Mouse (Mus musculus): ENCODE data around the gene Fbf1. TPM values are rescaled to one million over a fixed set of nuclear protein-coding genes. Genes with fewer than 3 reads are reported as not detected.

Fbf1 gene
- polyA plus RNA-seq, 1 experiment from 2014 or later = 3.7 TPM

GRCm38 (mm10) chr11:116106963-116107776 is 60.8 kb downstream of the Fbf1 start:
- H3K27ac ChIP-seq (ENCODE audit: low read depth, low read length) = no peak overlapping the region
- TF ChIP-seq CTCF (IDR thresholded peaks at IDR 0.05; ENCODE audit: low read depth) = peak; percentile 44
- H3K9me3 ChIP-seq (ENCODE audit: control insufficient read depth) = no peaks in the 10 kb centered on the region
- WGBS = 54% methylated on average over 14 of the region's 14 CpGs
- H3K9ac ChIP-seq (ENCODE audit: low read depth, low read length) = no peak overlapping the region
- no peak for ATAC-seq
- peak overlapping the region; percentile 75 for H3K4me2 ChIP-seq (replicated peaks; ENCODE audit: low read depth)
- H3K4me1 ChIP-seq (replicated peaks; ENCODE audit: control insufficient read depth, insufficient read depth, low read length) = peaks cover 22% of the 10 kb centered on the region
- peak overlapping the region; percentile 59 for H3K4me3 ChIP-seq (ENCODE audit: low read depth, low read length)
- peaks cover 28% of the 10 kb centered on the region for H3K27me3 ChIP-seq (replicated peaks; ENCODE audit: control insufficient read depth, insufficient read depth, low read length)
- H3K36me3 ChIP-seq (ENCODE audit: control insufficient read depth, insufficient read depth) = no peaks in the 10 kb centered on the region

- no peak overlapping the region for H3K27ac ChIP-seq (ENCODE audit: low read depth, low read length)
- H3K4me1 ChIP-seq (replicated peaks; ENCODE audit: control insufficient read depth, insufficient read depth, low read length) = peaks cover 29% of the 10 kb centered on the region
- 37% methylated on average over 32 of the region's 32 CpGs for WGBS
- H3K9ac ChIP-seq (ENCODE audit: low read depth, low read length) = no peak overlapping the region
- H3K36me3 ChIP-seq (ENCODE audit: control insufficient read depth, insufficient read depth) = no peaks in the 10 kb centered on the region
- H3K9me3 ChIP-seq (ENCODE audit: control insufficient read depth) = no peaks in the 10 kb centered on the region
- H3K27me3 ChIP-seq (replicated peaks; ENCODE audit: control insufficient read depth, insufficient read depth, low read length) = peaks cover 28% of the 10 kb centered on the region
- no peak for TF ChIP-seq CTCF (IDR thresholded peaks at IDR 0.05; ENCODE audit: low read depth)
- H3K4me2 ChIP-seq (replicated peaks; ENCODE audit: low read depth) = peak overlapping the region; percentile 75
- no peak overlapping the region for H3K4me3 ChIP-seq (ENCODE audit: low read depth, low read length)
- ATAC-seq = no peak
These were observed 61.6 kb downstream of the Fbf1 start for GRCm38 (mm10) chr11:116106154-116106962.

- no peak overlapping the region for H3K27ac ChIP-seq (ENCODE audit: low read depth, low read length)
- 96% methylated on average over 2 of the region's 2 CpGs for WGBS
These were observed 62.9 kb downstream of the Fbf1 start for GRCm38 (mm10) chr11:116105065-116105464.

GRCm38 (mm10) chr11:116104006-116104646 is 63.8 kb downstream of the Fbf1 start:
- no peak for TF ChIP-seq CTCF (IDR thresholded peaks at IDR 0.05; ENCODE audit: low read depth)
- 32% methylated on average over 14 of the region's 14 CpGs for WGBS
- Histone ChIP-seq H3K27ac (ENCODE audit: low read depth, low read length) (peak overlapping the region; percentile 50), H3K36me3 (ENCODE audit: control insufficient read depth, insufficient read depth) (no peaks in the 10 kb centered on the region), H3K9me3 (ENCODE audit: control insufficient read depth) (no peaks in the 10 kb centered on the region), H3K4me1 (replicated peaks; ENCODE audit: control insufficient read depth, insufficient read depth, low read length) (peaks cover 35% of the 10 kb centered on the region), H3K27me3 (replicated peaks; ENCODE audit: control insufficient read depth, insufficient read depth, low read length) (peaks cover 16% of the 10 kb centered on the region), H3K4me3 (ENCODE audit: low read depth, low read length) (no peak overlapping the region), H3K9ac (ENCODE audit: low read depth, low read length) (no peak overlapping the region), H3K4me2 (replicated peaks; ENCODE audit: low read depth) (no peak overlapping the region)
- ATAC-seq = peak; percentile 52

More at GRCm38 (mm10) chr11:116105065-116105464, 62.9 kb downstream of the Fbf1 start:
- Histone ChIP-seq H3K4me3 (ENCODE audit: low read depth, low read length) (no peak overlapping the region), H3K36me3 (ENCODE audit: control insufficient read depth, insufficient read depth) (no peaks in the 10 kb centered on the region), H3K4me2 (replicated peaks; ENCODE audit: low read depth) (no peak overlapping the region), H3K9me3 (ENCODE audit: control insufficient read depth) (no peaks in the 10 kb centered on the region), H3K9ac (ENCODE audit: low read depth, low read length) (no peak overlapping the region), H3K27me3 (replicated peaks; ENCODE audit: control insufficient read depth, insufficient read depth, low read length) (peaks cover 24% of the 10 kb centered on the region), H3K4me1 (replicated peaks; ENCODE audit: control insufficient read depth, insufficient read depth, low read length) (peaks cover 37% of the 10 kb centered on the region)
- no peak for TF ChIP-seq CTCF (IDR thresholded peaks at IDR 0.05; ENCODE audit: low read depth)
- no peak for ATAC-seq

GRCm38 (mm10) chr11:116103572-116103971 is 64.4 kb downstream of the Fbf1 start:
- Histone ChIP-seq H3K4me3 (ENCODE audit: low read depth, low read length) (no peak overlapping the region), H3K9ac (ENCODE audit: low read depth, low read length) (no peak overlapping the region), H3K4me2 (replicated peaks; ENCODE audit: low read depth) (no peak overlapping the region), H3K4me1 (replicated peaks; ENCODE audit: control insufficient read depth, insufficient read depth, low read length) (peaks cover 39% of the 10 kb centered on the region), H3K27me3 (replicated peaks; ENCODE audit: control insufficient read depth, insufficient read depth, low read length) (peaks cover 14% of the 10 kb centered on the region), H3K9me3 (ENCODE audit: control insufficient read depth) (no peaks in the 10 kb centered on the region), H3K36me3 (ENCODE audit: control insufficient read depth, insufficient read depth) (no peaks in the 10 kb centered on the region), H3K27ac (ENCODE audit: low read depth, low read length) (peak overlapping the region; percentile 50; the same call in 1 of the 2 replicates)
- ATAC-seq = no peak
- 67% methylated on average over 11 of the region's 12 CpGs for WGBS
- no peak for TF ChIP-seq CTCF (IDR thresholded peaks at IDR 0.05; ENCODE audit: low read depth)

GRCm38 (mm10) chr11:116102472-116102871 is 65.5 kb downstream of the Fbf1 start:
- H3K36me3 ChIP-seq (ENCODE audit: control insufficient read depth, insufficient read depth) = no peaks in the 10 kb centered on the region
- peak overlapping the region; percentile 38 for H3K4me2 ChIP-seq (replicated peaks; ENCODE audit: low read depth)
- no peak for ATAC-seq
- peaks cover 36% of the 10 kb centered on the region for H3K4me1 ChIP-seq (replicated peaks; ENCODE audit: control insufficient read depth, insufficient read depth, low read length)
- no peak for TF ChIP-seq CTCF (IDR thresholded peaks at IDR 0.05; ENCODE audit: low read depth)
- H3K9me3 ChIP-seq (ENCODE audit: control insufficient read depth) = no peaks in the 10 kb centered on the region
- peak overlapping the region; percentile 74; the same call in 1 of the 2 replicates for H3K27ac ChIP-seq (ENCODE audit: low read depth, low read length)
- no peak overlapping the region for H3K4me3 ChIP-seq (ENCODE audit: low read depth, low read length)
- WGBS = 55% methylated on average over 3 of the region's 4 CpGs
- H3K9ac ChIP-seq (ENCODE audit: low read depth, low read length) = peak overlapping the region; percentile 18; the same call in 1 of the 2 replicates
- peaks cover 5% of the 10 kb centered on the region for H3K27me3 ChIP-seq (replicated peaks; ENCODE audit: control insufficient read depth, insufficient read depth, low read length)
